Mouse (Mus musculus) megakaryocyte, adult 5-6 weeks (primary cell): Measurements from ENCODE around the gene Rbm10. TPM values are rescaled to one million over a fixed set of nuclear protein-coding genes. Genes with fewer than 3 reads are reported as not detected.

ENCODE experiments used
- ATAC-seq: 2 replicates; pipeline ENCODE4 v1.8.0; 2016; ENCODE audit warnings: mild to moderate bottlenecking, inconsistent platforms; ENCODE audit not compliant: poor library complexity, severe bottlenecking
- total RNA-seq, 2 experiments: library from RNA; stranded (forward) in 1 of 2; stranded (reverse) in 1 of 2; fragments of 153-499, 151-499 nt in 1 of 2; fragments of 221-1000, 200-1000 nt in 1 of 2; gene quantifications; 2 replicates each; pipeline versions ENCODE4 v1.2.3 to v1.2.4; 2015 to 2017

The Rbm10 gene
- total RNA-seq (2015) (17.3 and 19.2 TPM in 2 replicates), total RNA-seq (2017) (44.0 and 47.9 TPM in 2 replicates)

- ATAC-seq, result peak; percentile 94
Measured at GRCm38 (mm10) chrX:20617176-20617902, at the start of gene Rbm10, which contains the start of gene Ndufb11. TSS of gene Rbm10 (plus strand) at chrX:20617503. TSS of gene Ndufb11 (minus strand) at chrX:20617619.

- no peak for ATAC-seq
Measured at GRCm38 (mm10) chrX:20571024-20571423, 46.3 kb upstream of the Rbm10 start.

GRCm38 (mm10) chrX:20572683-20573082, 44.6 kb upstream of the Rbm10 start:
- no peak for ATAC-seq

GRCm38 (mm10) chrX:20573927-20574326, 43.4 kb upstream of the Rbm10 start:
- ATAC-seq, result peak; percentile 43; the same call in 1 of the 2 replicates

- ATAC-seq, result no peak
Measured at GRCm38 (mm10) chrX:20587968-20588367, 29.3 kb upstream of the Rbm10 start.

- ATAC-seq, result peak; percentile 71
Measured at GRCm38 (mm10) chrX:20608500-20608899, 8.8 kb upstream of the Rbm10 start.

GRCm38 (mm10) chrX:20616861-20617175, 485 bp upstream of the Rbm10 start:
- ATAC-seq, result peak; percentile 17

GRCm38 (mm10) chrX:20617903-20618399, 648 bp downstream of the Rbm10 start:
- peak; percentile 19 for ATAC-seq

GRCm38 (mm10) chrX:20638141-20638540, 20.8 kb downstream of the Rbm10 start:
- no peak for ATAC-seq

GRCm38 (mm10) chrX:20644780-20645179, 27.5 kb downstream of the Rbm10 start:
- ATAC-seq, result no peak

- no peak for ATAC-seq
Measured at GRCm38 (mm10) chrX:20657593-20657992, 40.3 kb downstream of the Rbm10 start.

- peak; percentile 71 for ATAC-seq
Measured at GRCm38 (mm10) chrX:20658026-20658652, 40.8 kb downstream of the Rbm10 start, which contains the start of gene Uba1. TSS of gene Uba1 (plus strand) at chrX:20658326.

- 0 out of 2 replicates have a peak, but pooled peaks have one; percentile 2 for ATAC-seq
Measured at GRCm38 (mm10) chrX:20658891-20659406, 41.6 kb downstream of the Rbm10 start.

- ATAC-seq, result no peak
Measured at GRCm38 (mm10) chrX:20662317-20662715, 45.0 kb downstream of the Rbm10 start.

- peak; percentile 94 for ATAC-seq
Measured at GRCm38 (mm10) chrX:20662716-20663443, 45.6 kb downstream of the Rbm10 start.

- ATAC-seq, result no peak
Measured at GRCm38 (mm10) chrX:20663444-20663790, 46.1 kb downstream of the Rbm10 start.

GRCm38 (mm10) chrX:20687519-20688067, 70.3 kb downstream of the Rbm10 start, which contains the start of gene Cdk16:
TSS of gene Cdk16 (plus strand) at chrX:20687954.
- ATAC-seq, result peak; percentile 89

- peak; percentile 76 for ATAC-seq
Measured at GRCm38 (mm10) chrX:20688068-20688547, 70.8 kb downstream of the Rbm10 start.

GRCm38 (mm10) chrX:20688615-20689014, 71.3 kb downstream of the Rbm10 start:
- peak; percentile 31 for ATAC-seq

- no peak for ATAC-seq
Measured at GRCm38 (mm10) chrX:20691566-20691965, 74.3 kb downstream of the Rbm10 start.

GRCm38 (mm10) chrX:20692616-20693015, 75.3 kb downstream of the Rbm10 start:
- ATAC-seq, result no peak
